Mouse (Mus musculus): ENCODE data around the gene Stx6. TPM values are rescaled to one million over a fixed set of nuclear protein-coding genes. Genes with fewer than 3 reads are reported as not detected.

Gene Stx6
- polyA plus RNA-seq, 1 experiment from 2014 or later, result 48.7 TPM

DNA sequence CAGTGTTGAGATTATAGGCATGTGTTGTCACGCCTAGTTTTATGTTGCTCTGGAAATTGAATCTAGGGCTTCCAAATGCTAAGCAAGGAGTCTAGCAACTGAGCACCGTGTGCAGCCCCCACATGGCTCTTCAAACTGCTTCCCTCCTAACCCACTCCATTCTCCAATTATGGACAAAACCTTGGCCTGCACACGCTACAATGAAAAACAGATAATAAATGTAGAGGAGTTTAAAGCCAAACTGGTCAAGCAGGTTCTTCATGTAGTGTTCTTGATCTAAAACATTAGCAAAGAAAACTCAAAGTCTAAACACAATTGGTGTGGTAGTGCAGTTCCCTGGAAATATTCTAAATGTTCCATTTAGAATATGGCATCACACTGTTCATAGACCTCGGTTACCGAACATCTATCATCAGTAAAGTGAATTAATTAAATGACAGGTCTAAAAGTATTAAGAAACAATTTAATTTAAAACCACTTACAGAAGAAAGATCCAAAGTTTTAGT lies 31.0 kb upstream of the Stx6 start:
- 82% methylated on average over 5 of the region's 5 CpGs for WGBS
- no peak overlapping the region for H3K27ac ChIP-seq (replicated peaks)
- no peak for ATAC-seq (ENCODE audit: extremely low read depth, insufficient number of reproducible peaks, low FRiP score, low TSS enrichment)
- no peak overlapping the region for H3K4me3 ChIP-seq
- H3K27me3 ChIP-seq (replicated peaks), result no peaks in the 10 kb centered on the region
- H3K4me1 ChIP-seq, result peaks cover 7% of the 10 kb centered on the region; the same call in 1 of the 2 replicates
- H3K9ac ChIP-seq, result no peak overlapping the region
- no peak overlapping the region for H3K4me2 ChIP-seq
- no peaks in the 10 kb centered on the region for H3K9me3 ChIP-seq
- peaks cover 4% of the 10 kb centered on the region; the same call in 1 of the 2 replicates for H3K36me3 ChIP-seq

DNA sequence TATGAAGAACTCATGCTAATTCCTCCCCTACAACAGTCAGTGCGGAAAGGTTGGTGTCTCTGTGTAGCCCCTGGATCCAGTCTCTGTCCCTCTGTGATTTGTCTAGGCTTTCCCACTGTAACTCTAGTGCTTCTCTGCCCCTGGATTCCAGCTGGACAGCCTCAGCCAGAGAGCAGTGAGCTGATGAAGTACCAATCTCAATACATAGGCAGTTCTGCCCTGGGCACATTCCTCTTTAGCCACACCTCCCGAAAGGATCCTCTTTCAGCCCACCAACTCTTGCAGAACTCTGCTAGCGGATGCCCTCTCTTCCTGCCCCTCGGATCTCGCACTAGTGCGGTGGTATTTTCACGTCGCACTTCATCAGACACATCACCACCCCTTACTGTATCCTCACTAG lies 23.6 kb upstream of the Stx6 start:
- peak overlapping the region; percentile 76 for H3K27ac ChIP-seq (replicated peaks)
- no peak overlapping the region for H3K9ac ChIP-seq
- ATAC-seq (ENCODE audit: extremely low read depth, insufficient number of reproducible peaks, low FRiP score, low TSS enrichment), result no peak

DNA sequence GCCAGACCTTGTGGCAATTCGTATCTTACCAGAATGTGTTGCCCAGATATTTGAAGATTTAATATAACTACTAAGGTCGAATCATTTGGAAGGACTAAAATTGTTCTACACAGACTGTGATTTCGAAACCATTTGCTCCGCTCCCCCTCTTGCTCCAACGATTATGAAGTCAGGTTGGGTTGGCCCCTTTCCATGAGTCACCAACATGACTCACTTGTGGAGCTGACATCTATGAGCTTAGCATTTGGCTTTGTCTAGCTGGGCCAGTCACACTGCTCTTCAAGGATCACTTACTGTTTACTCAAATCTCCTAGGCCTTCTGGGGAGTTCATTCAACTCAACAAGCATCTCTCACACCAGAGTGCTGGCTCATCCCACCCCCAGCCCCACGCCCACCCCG lies 19.7 kb upstream of the Stx6 start:
- Histone ChIP-seq H3K36me3 (no peaks in the 10 kb centered on the region), H3K4me3 (no peak overlapping the region), H3K27ac (replicated peaks) (no peak overlapping the region; the same call in 1 of the 2 replicates), H3K9ac (no peak overlapping the region), H3K4me1 (peaks cover 53% of the 10 kb centered on the region), H3K27me3 (replicated peaks) (no peaks in the 10 kb centered on the region), H3K9me3 (no peaks in the 10 kb centered on the region), H3K4me2 (no peak overlapping the region)
- WGBS, result 77% methylated on average over 7 of the region's 7 CpGs
- ATAC-seq (ENCODE audit: extremely low read depth, insufficient number of reproducible peaks, low FRiP score, low TSS enrichment), result no peak

More for the DNA sequence above, 23.6 kb upstream of the Stx6 start:
- Histone ChIP-seq H3K36me3 (peaks cover 4% of the 10 kb centered on the region; the same call in 1 of the 2 replicates), H3K27me3 (replicated peaks) (no peaks in the 10 kb centered on the region), H3K9me3 (no peaks in the 10 kb centered on the region), H3K4me3 (no peak overlapping the region), H3K4me2 (no peak overlapping the region), H3K4me1 (peaks cover 54% of the 10 kb centered on the region)
- 28% methylated on average over 8 of the region's 8 CpGs for WGBS

DNA sequence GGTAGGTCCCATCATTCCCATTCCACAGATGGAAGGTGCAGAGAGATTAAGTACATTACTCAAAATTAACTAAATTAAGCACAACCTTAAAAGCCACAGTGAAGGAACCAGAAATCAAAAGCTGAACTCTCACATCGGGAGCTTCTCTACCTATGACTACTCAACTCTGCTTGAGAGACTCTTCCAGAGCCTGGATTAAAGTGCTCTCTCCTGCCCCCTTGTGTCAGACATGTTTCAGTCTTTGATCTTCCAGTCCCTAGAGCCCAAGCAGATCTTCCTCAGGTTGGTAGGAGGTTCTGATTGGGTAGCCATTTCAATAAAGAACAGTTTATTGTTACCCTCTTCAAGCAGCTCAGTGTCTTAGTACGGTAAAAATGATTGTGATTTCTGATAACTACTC lies 18.4 kb upstream of the Stx6 start:
- Histone ChIP-seq H3K9ac (no peak overlapping the region), H3K4me1 (peaks cover 40% of the 10 kb centered on the region), H3K4me3 (no peak overlapping the region), H3K27ac (replicated peaks) (no peak overlapping the region), H3K27me3 (replicated peaks) (no peaks in the 10 kb centered on the region), H3K36me3 (no peaks in the 10 kb centered on the region), H3K9me3 (no peaks in the 10 kb centered on the region), H3K4me2 (no peak overlapping the region)
- WGBS, result 66% methylated on average over 2 of the region's 2 CpGs
- ATAC-seq (ENCODE audit: extremely low read depth, insufficient number of reproducible peaks, low FRiP score, low TSS enrichment), result no peak

DNA sequence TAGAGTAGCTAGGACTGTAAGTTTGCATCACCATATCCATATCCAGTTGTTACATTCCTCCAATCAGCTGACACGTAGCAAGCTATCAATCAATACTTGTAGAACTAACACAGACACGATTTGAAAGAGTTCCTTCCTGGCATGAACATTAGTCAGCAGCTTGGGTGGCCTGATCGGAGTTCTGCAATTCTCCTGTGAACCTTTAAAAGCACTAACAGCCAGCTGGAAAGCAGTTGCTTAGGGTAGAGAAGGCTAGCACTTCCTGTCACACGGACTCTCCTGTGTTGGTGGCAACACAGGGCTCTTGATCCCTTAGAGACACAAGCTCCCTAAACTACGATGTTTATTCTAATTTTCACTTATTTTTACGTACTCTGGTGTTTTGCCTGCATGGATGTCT lies 12.9 kb upstream of the Stx6 start:
- Histone ChIP-seq H3K4me2 (peak overlapping the region; percentile 66), H3K9ac (peak overlapping the region; percentile 77; the same call in 1 of the 2 replicates), H3K27ac (replicated peaks) (peak overlapping the region; percentile 46; the same call in 1 of the 2 replicates)

DNA sequence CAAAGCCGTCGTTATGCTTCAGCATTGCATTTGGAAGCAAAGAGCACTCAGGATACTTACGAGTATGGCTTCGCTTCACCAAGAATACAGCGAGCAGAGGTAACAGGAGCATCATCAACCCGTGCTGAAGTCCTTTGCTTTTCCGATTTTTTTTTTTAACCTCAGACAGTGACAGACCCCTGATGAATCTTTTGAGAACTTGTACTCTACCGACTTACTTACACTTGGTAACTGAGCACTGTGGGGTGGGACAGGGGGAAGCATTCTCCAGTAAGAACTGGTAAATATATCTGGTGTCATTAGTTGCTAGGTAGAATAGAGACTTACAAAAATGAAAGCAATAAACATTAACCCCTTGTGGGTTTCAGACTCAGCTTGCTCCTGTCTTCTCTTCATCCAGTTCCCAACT lies 11.9 kb upstream of the Stx6 start, which contains the start of gene Mr1:
Gene Mr1 (minus strand): TSS at position 243 of the 409 bp plus-strand sequence.
- Histone ChIP-seq H3K27ac (replicated peaks) (peak within 1 kb of the TSS; percentile 46), H3K4me2 (peak within 1 kb of the TSS; percentile 66), H3K4me1 (peaks cover 6% of the 10 kb centered on the region), H3K36me3 (no peaks in the 10 kb centered on the region), H3K27me3 (replicated peaks) (no peaks in the 10 kb centered on the region), H3K9ac (peak within 1 kb of the TSS; percentile 77), H3K4me3 (peak within 1 kb of the TSS; percentile 54), H3K9me3 (no peaks in the 10 kb centered on the region)
- 35% methylated on average over 8 of the region's 8 CpGs for WGBS
- peak; percentile 68 for ATAC-seq (ENCODE audit: extremely low read depth, insufficient number of reproducible peaks, low FRiP score, low TSS enrichment)

More for the DNA sequence above, 12.9 kb upstream of the Stx6 start:
- Histone ChIP-seq H3K4me3 (peak overlapping the region; percentile 54), H3K4me1 (peaks cover 6% of the 10 kb centered on the region), H3K27me3 (replicated peaks) (no peaks in the 10 kb centered on the region), H3K36me3 (no peaks in the 10 kb centered on the region), H3K9me3 (no peaks in the 10 kb centered on the region)
- 40% methylated on average over 6 of the region's 6 CpGs for WGBS
- ATAC-seq (ENCODE audit: extremely low read depth, insufficient number of reproducible peaks, low FRiP score, low TSS enrichment), result no peak

DNA sequence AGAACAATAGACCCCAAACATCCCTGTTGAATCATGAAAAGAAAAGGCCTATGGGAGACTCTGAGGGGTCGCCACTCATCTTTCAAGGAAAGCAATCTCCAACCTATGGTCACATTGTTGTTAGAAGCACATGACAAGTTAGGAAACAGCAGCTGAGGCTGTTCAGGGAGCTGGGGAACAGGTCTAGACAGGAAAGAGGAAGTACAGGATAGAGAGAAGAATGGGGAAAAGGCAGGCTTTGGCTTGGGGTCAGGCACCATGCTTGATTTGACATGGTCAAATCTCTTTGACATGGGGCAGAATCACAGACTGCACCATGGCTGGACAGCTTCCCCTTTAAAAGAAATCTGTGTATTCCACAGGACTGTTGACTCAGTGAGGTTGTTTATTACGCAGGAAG lies 11.3 kb upstream of the Stx6 start:
- Histone ChIP-seq H3K9ac (no peak overlapping the region), H3K9me3 (no peaks in the 10 kb centered on the region), H3K36me3 (no peaks in the 10 kb centered on the region), H3K4me2 (peak overlapping the region; percentile 66; the same call in 1 of the 2 replicates), H3K4me1 (peaks cover 6% of the 10 kb centered on the region), H3K4me3 (no peak overlapping the region), H3K27ac (replicated peaks) (no peak overlapping the region), H3K27me3 (replicated peaks) (no peaks in the 10 kb centered on the region)
- WGBS, result 78% methylated on average over 2 of the region's 2 CpGs
- ATAC-seq (ENCODE audit: extremely low read depth, insufficient number of reproducible peaks, low FRiP score, low TSS enrichment), result no peak

DNA sequence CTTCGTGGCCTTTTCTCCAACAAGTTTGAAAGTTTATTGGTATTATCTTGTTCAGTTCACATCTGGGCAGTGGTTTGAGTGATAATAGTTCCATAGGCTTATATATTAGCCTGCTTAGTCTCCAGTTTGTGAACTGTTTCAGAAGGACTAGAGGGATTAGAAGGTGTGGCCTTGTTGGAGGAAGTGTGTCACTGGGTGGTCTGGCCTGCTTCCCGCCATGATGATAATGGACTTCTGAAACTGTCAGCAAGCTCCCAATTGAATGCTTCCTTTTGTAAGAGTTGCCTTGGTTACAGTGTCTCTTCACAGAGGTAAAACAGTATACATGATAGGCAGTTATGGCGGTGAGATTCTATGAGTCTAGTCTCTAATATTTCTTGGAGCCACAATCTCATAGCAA lies 9.1 kb upstream of the Stx6 start:
- no peak for ATAC-seq (ENCODE audit: extremely low read depth, insufficient number of reproducible peaks, low FRiP score, low TSS enrichment)
- peaks cover 6% of the 10 kb centered on the region for H3K4me1 ChIP-seq
- no peaks in the 10 kb centered on the region for H3K9me3 ChIP-seq
- H3K27ac ChIP-seq (replicated peaks), result no peak overlapping the region
- H3K9ac ChIP-seq, result no peak overlapping the region
- no peak overlapping the region for H3K4me2 ChIP-seq
- 79% methylated on average over 3 of the region's 3 CpGs for WGBS
- H3K4me3 ChIP-seq, result no peak overlapping the region
- H3K27me3 ChIP-seq (replicated peaks), result no peaks in the 10 kb centered on the region
- no peaks in the 10 kb centered on the region for H3K36me3 ChIP-seq

DNA sequence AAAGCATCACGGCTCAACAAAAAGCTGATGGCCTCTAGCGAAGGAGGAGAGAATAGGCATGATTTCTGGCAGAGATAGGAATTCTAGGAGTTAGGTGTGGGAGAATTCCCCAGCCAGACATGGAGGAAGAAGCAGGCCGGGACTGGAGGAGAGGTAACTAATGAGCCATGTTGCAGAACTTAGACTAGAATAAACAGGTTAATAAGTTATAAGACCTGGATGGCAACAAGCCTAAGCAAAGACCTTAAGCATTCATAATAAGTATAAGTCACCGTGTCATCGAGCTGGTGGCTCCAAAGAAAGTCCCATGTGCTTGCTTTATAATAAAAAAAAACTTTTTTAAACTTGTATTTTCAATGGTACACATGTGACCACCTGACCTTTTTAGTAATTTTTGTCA lies 7.7 kb upstream of the Stx6 start:
- Histone ChIP-seq H3K9me3 (no peaks in the 10 kb centered on the region), H3K4me3 (no peak overlapping the region), H3K27ac (replicated peaks) (no peak overlapping the region), H3K36me3 (no peaks in the 10 kb centered on the region), H3K4me1 (peaks cover 6% of the 10 kb centered on the region), H3K9ac (no peak overlapping the region), H3K27me3 (replicated peaks) (no peaks in the 10 kb centered on the region), H3K4me2 (no peak overlapping the region)
- 86% methylated on average over 5 of the region's 5 CpGs for WGBS
- no peak for ATAC-seq (ENCODE audit: extremely low read depth, insufficient number of reproducible peaks, low FRiP score, low TSS enrichment)

DNA sequence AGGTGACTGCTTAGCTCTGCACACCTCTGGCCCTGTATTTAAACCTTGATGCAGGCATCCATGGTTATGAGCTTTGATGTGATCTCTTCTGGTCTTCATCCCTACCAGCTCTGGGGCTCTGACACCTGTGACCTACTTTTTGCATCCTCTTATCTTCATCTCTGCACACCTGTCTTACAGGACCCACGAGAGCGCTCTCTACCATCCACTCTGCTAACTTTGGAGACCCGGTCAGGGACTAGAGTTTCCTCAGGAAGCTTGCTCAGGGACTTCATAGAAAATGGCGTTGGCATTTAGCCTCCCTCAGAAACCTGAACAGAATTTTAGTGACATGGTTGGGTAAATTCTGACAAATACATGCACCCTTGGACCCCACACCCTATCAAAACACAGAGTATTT lies 4.6 kb upstream of the Stx6 start:
- no peak overlapping the region for H3K27ac ChIP-seq (replicated peaks)
- no peak overlapping the region for H3K4me3 ChIP-seq
- no peak overlapping the region for H3K4me2 ChIP-seq
- peaks cover 4% of the 10 kb centered on the region for H3K4me1 ChIP-seq
- 67% methylated on average over 4 of the region's 4 CpGs for WGBS
- H3K9ac ChIP-seq, result no peak overlapping the region
- H3K9me3 ChIP-seq, result no peaks in the 10 kb centered on the region
- no peaks in the 10 kb centered on the region for H3K27me3 ChIP-seq (replicated peaks)
- ATAC-seq (ENCODE audit: extremely low read depth, insufficient number of reproducible peaks, low FRiP score, low TSS enrichment), result no peak
- H3K36me3 ChIP-seq, result no peaks in the 10 kb centered on the region

DNA sequence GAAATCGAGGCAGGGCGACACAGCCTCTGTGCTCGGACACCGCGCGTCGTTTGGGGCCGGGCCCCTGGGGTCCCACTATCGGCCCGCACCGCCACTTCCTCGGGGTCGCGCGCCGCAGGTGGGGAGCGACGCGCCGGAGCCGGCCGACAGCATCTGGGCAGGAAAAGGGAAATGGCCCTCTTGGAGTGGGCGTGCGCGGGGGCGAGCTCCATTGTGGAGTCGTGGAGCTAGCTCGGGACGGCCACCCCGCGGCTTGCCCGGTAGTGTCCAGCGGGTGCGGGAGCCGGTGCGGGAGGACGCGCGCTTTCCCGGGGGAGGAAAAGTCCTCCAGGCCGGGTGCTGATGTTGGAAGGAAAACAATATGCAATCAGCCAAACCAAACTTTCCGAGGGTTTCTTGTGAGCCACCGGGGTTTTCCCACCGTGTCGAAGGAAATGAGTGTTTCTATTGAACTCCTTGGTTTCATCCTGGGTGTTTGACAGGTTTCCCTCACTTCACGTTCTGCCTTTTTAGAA lies 512 bp downstream of the Stx6 start:
- ATAC-seq (ENCODE audit: extremely low read depth, insufficient number of reproducible peaks, low FRiP score, low TSS enrichment), result peak; percentile 27; the same call in 1 of the 2 replicates
- under 1% methylated on average over 46 of the region's 46 CpGs for WGBS
- H3K27ac ChIP-seq (replicated peaks), result peak overlapping the region; percentile 93

DNA sequence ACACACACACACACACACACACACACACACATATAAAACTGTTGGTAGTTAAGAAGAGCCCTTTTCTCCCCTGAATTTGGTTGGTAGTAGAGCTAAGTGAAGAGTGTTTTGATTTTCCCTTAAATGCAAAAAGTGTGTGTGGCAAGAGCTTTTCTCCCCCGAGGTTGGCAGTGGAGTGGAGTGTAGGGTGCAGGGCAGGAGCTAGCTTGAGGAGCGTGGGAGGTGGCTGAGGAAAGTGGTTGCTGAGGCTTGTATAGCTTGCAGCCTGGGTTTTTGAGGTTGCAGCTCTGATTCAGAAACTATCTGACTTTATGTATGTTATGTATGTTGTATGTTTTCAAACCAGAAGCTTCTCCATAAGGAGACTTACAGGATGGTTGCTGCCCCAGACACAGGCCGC lies 8.9 kb downstream of the Stx6 start:
- Histone ChIP-seq H3K9me3 (no peaks in the 10 kb centered on the region), H3K27ac (replicated peaks) (no peak overlapping the region), H3K27me3 (replicated peaks) (no peaks in the 10 kb centered on the region), H3K36me3 (0 out of 2 replicates have a peak, but pooled peaks cover 6% of the 10 kb centered on the region), H3K4me1 (peaks cover 36% of the 10 kb centered on the region), H3K9ac (no peak overlapping the region), H3K4me3 (no peak overlapping the region), H3K4me2 (no peak overlapping the region)
- no peak for ATAC-seq (ENCODE audit: extremely low read depth, insufficient number of reproducible peaks, low FRiP score, low TSS enrichment)
- WGBS, result 83% methylated on average over 3 of the region's 3 CpGs

More for the DNA sequence above, 512 bp downstream of the Stx6 start:
- no peaks in the 10 kb centered on the region for H3K27me3 ChIP-seq (replicated peaks)
- H3K9ac ChIP-seq, result peak overlapping the region; percentile 93
- H3K9me3 ChIP-seq, result no peaks in the 10 kb centered on the region
- no peaks in the 10 kb centered on the region for H3K36me3 ChIP-seq
- H3K4me3 ChIP-seq, result peak overlapping the region; percentile 98
- peak overlapping the region; percentile 81 for H3K4me2 ChIP-seq
- H3K4me1 ChIP-seq, result peaks cover 28% of the 10 kb centered on the region
